Mouse (Mus musculus): ENCODE measurements around the gene Pcgf6. TPM values are rescaled to one million over a fixed set of nuclear protein-coding genes. Genes with fewer than 3 reads are reported as not detected.

Gene Pcgf6
- polyA plus RNA-seq, 1 experiment from 2014 or later: 29.8 TPM

GRCm38 (mm10) chr19:47019326-47019725 is 31.4 kb downstream of the Pcgf6 start:
- ATAC-seq (replicated peaks): no peak
- Histone ChIP-seq H3K4me2 (replicated peaks) (peak overlapping the region; percentile 80), H3K4me1 (peaks cover 28% of the 10 kb centered on the region), H3K27me3 (peaks cover 10% of the 10 kb centered on the region; the same call in 1 of the 2 replicates), H3K9ac (replicated peaks) (peak overlapping the region; percentile 55; the same call in 1 of the 2 replicates), H3K9me3 (no peaks in the 10 kb centered on the region), H3K36me3 (peaks cover 37% of the 10 kb centered on the region), H3K4me3 (peak overlapping the region; percentile 56), H3K27ac (replicated peaks) (peak overlapping the region; percentile 31; the same call in 1 of the 2 replicates)
- WGBS: 21% methylated on average over 6 of the region's 6 CpGs

- Histone ChIP-seq H3K9me3 (no peaks in the 10 kb centered on the region), H3K4me1 (peaks cover 31% of the 10 kb centered on the region), H3K36me3 (peaks cover 28% of the 10 kb centered on the region), H3K4me2 (replicated peaks) (peak overlapping the region; percentile 80), H3K27ac (replicated peaks) (peak overlapping the region; percentile 70), H3K9ac (replicated peaks) (peak overlapping the region; percentile 55), H3K4me3 (peak overlapping the region; percentile 56), H3K27me3 (peaks cover 16% of the 10 kb centered on the region; the same call in 1 of the 2 replicates)
- ATAC-seq (replicated peaks): no peak
- 19% methylated on average over 2 of the region's 2 CpGs for WGBS
These were observed 32.4 kb downstream of the Pcgf6 start for GRCm38 (mm10) chr19:47018330-47018729.

GRCm38 (mm10) chr19:47017831-47018230 is 32.9 kb downstream of the Pcgf6 start:
- H3K4me1 ChIP-seq: peaks cover 36% of the 10 kb centered on the region
- WGBS: 2% methylated on average over 3 of the region's 3 CpGs
- peaks cover 23% of the 10 kb centered on the region for H3K36me3 ChIP-seq
- H3K4me2 ChIP-seq (replicated peaks): peak overlapping the region; percentile 80
- H3K9me3 ChIP-seq: no peaks in the 10 kb centered on the region
- peak overlapping the region; percentile 55 for H3K9ac ChIP-seq (replicated peaks)
- peak overlapping the region; percentile 70 for H3K27ac ChIP-seq (replicated peaks)
- ATAC-seq (replicated peaks): no peak
- peak overlapping the region; percentile 56 for H3K4me3 ChIP-seq
- peaks cover 21% of the 10 kb centered on the region; the same call in 1 of the 2 replicates for H3K27me3 ChIP-seq

- peaks cover 10% of the 10 kb centered on the region; the same call in 1 of the 2 replicates for H3K36me3 ChIP-seq
- peak overlapping the region; percentile 69 for H3K9ac ChIP-seq (replicated peaks)
- peaks cover 21% of the 10 kb centered on the region; the same call in 1 of the 2 replicates for H3K27me3 ChIP-seq
- no peak for ATAC-seq (replicated peaks)
- peaks cover 36% of the 10 kb centered on the region for H3K4me1 ChIP-seq
- under 1% methylated on average over 15 of the region's 15 CpGs for WGBS
- peak overlapping the region; percentile 80 for H3K4me2 ChIP-seq (replicated peaks)
- H3K9me3 ChIP-seq: no peaks in the 10 kb centered on the region
- H3K27ac ChIP-seq (replicated peaks): no peak overlapping the region
- H3K4me3 ChIP-seq: peak overlapping the region; percentile 56
These were observed 34.2 kb downstream of the Pcgf6 start for GRCm38 (mm10) chr19:47016487-47016886.

- WGBS: under 1% methylated on average over 9 of the region's 9 CpGs
These were observed 34.7 kb downstream of the Pcgf6 start for GRCm38 (mm10) chr19:47015965-47016364.

GRCm38 (mm10) chr19:47015396-47015795 is 35.3 kb downstream of the Pcgf6 start:
- Histone ChIP-seq H3K9me3 (no peaks in the 10 kb centered on the region), H3K27me3 (peaks cover 21% of the 10 kb centered on the region; the same call in 1 of the 2 replicates), H3K36me3 (0 out of 2 replicates have a peak, but pooled peaks cover under 1% of the 10 kb centered on the region), H3K9ac (replicated peaks) (peak overlapping the region; percentile 69), H3K4me1 (peaks cover 36% of the 10 kb centered on the region), H3K27ac (replicated peaks) (peak overlapping the region; percentile 93), H3K4me3 (peak overlapping the region; percentile 56), H3K4me2 (replicated peaks) (peak overlapping the region; percentile 80)
- peak; percentile 16 for ATAC-seq (replicated peaks)
- WGBS: under 1% methylated on average over 37 of the region's 37 CpGs

More at GRCm38 (mm10) chr19:47015965-47016364, 34.7 kb downstream of the Pcgf6 start:
- H3K27ac ChIP-seq (replicated peaks): peak overlapping the region; percentile 93
- peaks cover 36% of the 10 kb centered on the region for H3K4me1 ChIP-seq
- H3K9me3 ChIP-seq: no peaks in the 10 kb centered on the region
- peaks cover 21% of the 10 kb centered on the region; the same call in 1 of the 2 replicates for H3K27me3 ChIP-seq
- H3K9ac ChIP-seq (replicated peaks): peak overlapping the region; percentile 69
- ATAC-seq (replicated peaks): no peak
- H3K4me3 ChIP-seq: peak overlapping the region; percentile 56
- H3K4me2 ChIP-seq (replicated peaks): peak overlapping the region; percentile 80
- peaks cover 6% of the 10 kb centered on the region; the same call in 1 of the 2 replicates for H3K36me3 ChIP-seq

- H3K9me3 ChIP-seq: no peaks in the 10 kb centered on the region
- no peaks in the 10 kb centered on the region for H3K36me3 ChIP-seq
- peak; percentile 86 for ATAC-seq (replicated peaks)
- H3K4me3 ChIP-seq: peak within 1 kb of the TSS; percentile 56
- H3K9ac ChIP-seq (replicated peaks): peak within 1 kb of the TSS; percentile 69
- H3K27me3 ChIP-seq: peaks cover 21% of the 10 kb centered on the region; the same call in 1 of the 2 replicates
- H3K27ac ChIP-seq (replicated peaks): peak within 1 kb of the TSS; percentile 93
- peak within 1 kb of the TSS; percentile 80 for H3K4me2 ChIP-seq (replicated peaks)
- H3K4me1 ChIP-seq: peaks cover 33% of the 10 kb centered on the region
- WGBS: under 1% methylated on average over 122 of the region's 124 CpGs
These were observed 36.0 kb downstream of the Pcgf6 start, which contains the start of the genes Ina and Nt5c2 for GRCm38 (mm10) chr19:47014447-47015381. Gene Ina (plus strand): TSS chr19:47014698. Gene Nt5c2 (minus strand): TSS chr19:47015153.

- H3K36me3 ChIP-seq: no peaks in the 10 kb centered on the region
- under 1% methylated on average over 11 of the region's 11 CpGs for WGBS
- H3K9ac ChIP-seq (replicated peaks): peak overlapping the region; percentile 69
- H3K4me1 ChIP-seq: peaks cover 27% of the 10 kb centered on the region
- peaks cover 21% of the 10 kb centered on the region; the same call in 1 of the 2 replicates for H3K27me3 ChIP-seq
- peak overlapping the region; percentile 93 for H3K27ac ChIP-seq (replicated peaks)
- peak; percentile 33; the same call in 1 of the 2 replicates for ATAC-seq (replicated peaks)
- H3K4me2 ChIP-seq (replicated peaks): peak overlapping the region; percentile 80
- peak overlapping the region; percentile 56 for H3K4me3 ChIP-seq
- H3K9me3 ChIP-seq: no peaks in the 10 kb centered on the region
These were observed 36.6 kb downstream of the Pcgf6 start for GRCm38 (mm10) chr19:47014159-47014446.

- ATAC-seq (replicated peaks): no peak
- H3K27ac ChIP-seq (replicated peaks): peak overlapping the region; percentile 93
- 10% methylated on average over 20 of the region's 20 CpGs for WGBS
- peaks cover 23% of the 10 kb centered on the region for H3K4me1 ChIP-seq
- no peaks in the 10 kb centered on the region for H3K36me3 ChIP-seq
- peak overlapping the region; percentile 80 for H3K4me2 ChIP-seq (replicated peaks)
- peak overlapping the region; percentile 56 for H3K4me3 ChIP-seq
- peaks cover 21% of the 10 kb centered on the region; the same call in 1 of the 2 replicates for H3K27me3 ChIP-seq
- peak overlapping the region; percentile 69 for H3K9ac ChIP-seq (replicated peaks)
- no peaks in the 10 kb centered on the region for H3K9me3 ChIP-seq
These were observed 37.2 kb downstream of the Pcgf6 start for GRCm38 (mm10) chr19:47013340-47014158.

GRCm38 (mm10) chr19:47012521-47013130 is 38.1 kb downstream of the Pcgf6 start:
- Histone ChIP-seq H3K27ac (replicated peaks) (no peak overlapping the region), H3K27me3 (peaks cover 19% of the 10 kb centered on the region; the same call in 1 of the 2 replicates), H3K9me3 (no peaks in the 10 kb centered on the region), H3K4me2 (replicated peaks) (peak overlapping the region; percentile 80; the same call in 1 of the 2 replicates), H3K36me3 (no peaks in the 10 kb centered on the region), H3K4me3 (peak overlapping the region; percentile 56; the same call in 1 of the 2 replicates), H3K4me1 (peaks cover 16% of the 10 kb centered on the region), H3K9ac (replicated peaks) (no peak overlapping the region)
- 85% methylated on average over 15 of the region's 15 CpGs for WGBS
- ATAC-seq (replicated peaks): no peak

GRCm38 (mm10) chr19:47009943-47010342 is 40.8 kb downstream of the Pcgf6 start:
- H3K4me2 ChIP-seq (replicated peaks): no peak overlapping the region
- H3K9me3 ChIP-seq: no peaks in the 10 kb centered on the region
- H3K9ac ChIP-seq (replicated peaks): no peak overlapping the region
- no peak overlapping the region for H3K27ac ChIP-seq (replicated peaks)
- H3K4me1 ChIP-seq: peaks cover 8% of the 10 kb centered on the region
- peaks cover 12% of the 10 kb centered on the region; the same call in 1 of the 2 replicates for H3K27me3 ChIP-seq
- WGBS: 91% methylated on average over 5 of the region's 5 CpGs
- no peak for ATAC-seq (replicated peaks)
- H3K36me3 ChIP-seq: no peaks in the 10 kb centered on the region
- H3K4me3 ChIP-seq: no peak overlapping the region
